Mouse (Mus musculus): ENCODE measurements around the gene Acss1.

- TF ChIP-seq CTCF (IDR thresholded peaks at IDR 0.05; ENCODE audit: borderline replicate concordance, insufficient read depth, low read length) (no peak), POLR2A (IDR thresholded peaks at IDR 0.05; ENCODE audit: low read depth, low read length) (no peak)
Observed at GRCm38 (mm10) chr2:150624926-150625325, 43.4 kb downstream of the Acss1 start.

Data from embryonic fibroblast, embryonic 13.5 days (primary cell).